Mouse (Mus musculus): ENCODE results near the gene Ranbp9.
A peak's percentile ranks its signal among the peaks of the same experiment; 100 is the strongest.

Ranbp9 gene

GRCm38 (mm10) chr13:43450686-43451085, 30.4 kb downstream of the Ranbp9 start:
- DNase-seq (ENCODE audit: low spot score), result no peak

- DNase-seq (ENCODE audit: low spot score), result no peak
Observed at GRCm38 (mm10) chr13:43447721-43448120, 33.4 kb downstream of the Ranbp9 start.

GRCm38 (mm10) chr13:43445754-43446153, 35.3 kb downstream of the Ranbp9 start:
- no peak for DNase-seq (ENCODE audit: low spot score)

GRCm38 (mm10) chr13:43444717-43445116, 36.4 kb downstream of the Ranbp9 start:
- no peak for DNase-seq (ENCODE audit: low spot score)

GRCm38 (mm10) chr13:43443706-43444105, 37.4 kb downstream of the Ranbp9 start:
- no peak for DNase-seq (ENCODE audit: low spot score)

GRCm38 (mm10) chr13:43442551-43442950, 38.5 kb downstream of the Ranbp9 start:
- no peak for DNase-seq (ENCODE audit: low spot score)

GRCm38 (mm10) chr13:43440376-43440775, 40.7 kb downstream of the Ranbp9 start:
- DNase-seq (ENCODE audit: low spot score), result no peak

- no peak for DNase-seq (ENCODE audit: low spot score)
Observed at GRCm38 (mm10) chr13:43433395-43433794, 47.7 kb downstream of the Ranbp9 start.

- no peak for DNase-seq (ENCODE audit: low spot score)
Observed at GRCm38 (mm10) chr13:43428436-43428835, 52.6 kb downstream of the Ranbp9 start.

- DNase-seq (ENCODE audit: low spot score), result no peak
Observed at GRCm38 (mm10) chr13:43415249-43415648, 65.8 kb downstream of the Ranbp9 start.

- no peak for DNase-seq (ENCODE audit: low spot score)
Observed at GRCm38 (mm10) chr13:43413611-43414010, 67.5 kb downstream of the Ranbp9 start.

- DNase-seq (ENCODE audit: low spot score), result no peak
Observed at GRCm38 (mm10) chr13:43412311-43412710, 68.8 kb downstream of the Ranbp9 start.

GRCm38 (mm10) chr13:43399576-43399975, 81.5 kb downstream of the Ranbp9 start:
- no peak for DNase-seq (ENCODE audit: low spot score)

GRCm38 (mm10) chr13:43398297-43399080, 82.6 kb downstream of the Ranbp9 start, which contains the start of gene Nol7:
Gene Nol7 (plus strand): TSS chr13:43398390.
- DNase-seq (ENCODE audit: low spot score), result peak; percentile 97

GRCm38 (mm10) chr13:43397700-43398296, 83.3 kb downstream of the Ranbp9 start:
- DNase-seq (ENCODE audit: low spot score), result no peak

GRCm38 (mm10) chr13:43385321-43385720, 95.8 kb downstream of the Ranbp9 start:
- no peak for DNase-seq (ENCODE audit: low spot score)

- DNase-seq (ENCODE audit: low spot score), result no peak
Observed at GRCm38 (mm10) chr13:43379989-43380388, 101.1 kb downstream of the Ranbp9 start.

GRCm38 (mm10) chr13:43374918-43375432, 106.1 kb downstream of the Ranbp9 start:
- DNase-seq (ENCODE audit: low spot score), result no peak

GRCm38 (mm10) chr13:43374205-43374604, 106.9 kb downstream of the Ranbp9 start:
- no peak for DNase-seq (ENCODE audit: low spot score)

- DNase-seq (ENCODE audit: low spot score), result no peak
Observed at GRCm38 (mm10) chr13:43372892-43373291, 108.2 kb downstream of the Ranbp9 start.

GRCm38 (mm10) chr13:43370063-43370462, 111.0 kb downstream of the Ranbp9 start:
- DNase-seq (ENCODE audit: low spot score), result no peak

GRCm38 (mm10) chr13:43365825-43366184, 115.3 kb downstream of the Ranbp9 start:
- no peak for DNase-seq (ENCODE audit: low spot score)
